Mouse (Mus musculus) embryonic fibroblast, embryonic 13.5 days (primary cell): ENCODE measurements around the gene Cbx4.

Experiments
- CTCF ChIP-seq: IDR thresholded peaks from 2 replicates; pipeline ENCODE4 v1.5.1; 2011; ENCODE audit warnings: mild to moderate bottlenecking, control low read depth, low read length, moderate library complexity, borderline replicate concordance; ENCODE audit not compliant: insufficient read depth
- POLR2A ChIP-seq: IDR thresholded peaks from 2 replicates; pipeline ENCODE4 v1.6.1; 2011; ENCODE audit warnings: low read depth, mild to moderate bottlenecking, control low read depth, low read length, moderate library complexity

DNA sequence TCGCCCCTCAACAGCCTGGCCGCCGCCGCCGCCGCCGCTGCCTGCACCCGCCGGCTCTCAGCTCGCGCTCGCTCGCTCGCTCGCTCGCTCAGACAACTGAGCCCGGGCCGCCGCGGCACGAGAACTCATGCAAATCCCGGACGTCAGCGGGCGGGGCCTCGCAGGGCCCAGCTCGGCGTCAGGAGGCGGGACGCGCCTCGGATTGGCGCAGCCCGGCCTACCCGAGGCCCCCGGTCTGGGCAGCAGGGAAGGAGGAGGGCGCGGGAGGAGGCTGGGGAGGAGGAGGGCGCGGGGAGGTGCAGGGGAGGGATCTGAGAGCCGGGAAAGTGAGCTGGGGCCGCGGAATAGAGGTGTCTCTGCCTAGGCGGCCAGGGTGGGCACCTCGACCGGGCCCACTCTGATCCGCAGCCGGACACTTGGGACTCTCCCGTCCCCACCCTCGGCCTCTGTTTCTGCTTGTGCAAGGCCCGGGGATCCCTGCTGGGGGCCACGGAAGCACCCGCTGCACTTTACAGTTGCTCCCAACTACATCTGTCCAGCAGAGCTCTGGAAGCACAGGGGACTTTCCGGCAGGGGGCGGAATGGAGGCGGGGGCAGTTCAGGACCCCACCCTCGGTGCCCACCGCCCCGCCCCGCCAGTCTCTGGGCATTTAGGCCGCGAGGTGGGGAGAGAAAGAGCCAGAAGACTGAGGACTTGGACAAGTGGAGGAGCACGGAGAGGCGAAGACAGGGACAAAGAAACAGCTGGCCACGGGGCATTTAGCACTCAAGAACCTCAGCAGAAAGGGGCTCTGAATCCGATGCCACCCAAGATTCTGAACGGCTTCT, at the start of gene Cbx4:
- TF ChIP-seq CTCF (no peak), POLR2A (peak; percentile 84)
